ENCODE assay signal across 8 mouse cellular contexts in genomic region chr10:28730122-28730521, GRCm38 (mm10).
DNase-seq lines count a peak whose midpoint lies in the region; ATAC-seq and TF ChIP-seq lines count a peak whose summit lies in the region.

No protein-coding gene starts in this region.

- no peak overlapping the region for H3K4me2 ChIP-seq in heart, embryonic 11.5 days
- no peak overlapping the region for H3K4me2 ChIP-seq in forebrain, embryonic 13.5 days
- no peak overlapping the region for H3K4me2 ChIP-seq in midbrain, postnatal 0 days (ENCODE audit: low read depth, low read length, poor library complexity, severe bottlenecking)

- intact Hi-C loops in heart, postnatal 10 days (cut with DNase I) = loop anchor here (1.0 kb wide), 1 partner anchor 245 kb away; no protein-coding TSS in a partner anchor

- peak; percentile 14; the same call in 1 of the 2 replicates for TF ChIP-seq CTCF in spleen, adult 2 months (IDR thresholded peaks at IDR 0.05; ENCODE audit: extremely low read depth, insufficient read depth, insufficient read length, insufficient replicate concordance)
- TF ChIP-seq CTCF in midbrain, postnatal 0 days (IDR thresholded peaks at IDR 0.05) = peak; percentile 63

- no peaks in the 10 kb centered on the region for H3K36me3 ChIP-seq in heart, embryonic 11.5 days (ENCODE audit: control insufficient read depth, insufficient read depth, low read length)
- H3K36me3 ChIP-seq in spleen, adult 2 months (ENCODE audit: control insufficient read depth, insufficient read depth, low read length) = no peaks in the 10 kb centered on the region
- H3K36me3 ChIP-seq in forebrain, embryonic 13.5 days (ENCODE audit: poor library complexity, severe bottlenecking) = no peaks in the 10 kb centered on the region
- no peaks in the 10 kb centered on the region for H3K36me3 ChIP-seq in midbrain, postnatal 0 days (ENCODE audit: insufficient read depth, low read length)

- TF ChIP-seq POLR2A in spleen, adult 2 months (IDR thresholded peaks at IDR 0.05; ENCODE audit: low read depth, low read length) = no peak

- WGBS in heart, embryonic 11.5 days (ENCODE audit: insufficient replicate concordance) = 2% methylated on average over 2 of the region's 2 CpGs
- 3% methylated on average over 2 of the region's 2 CpGs for WGBS in spleen, adult 2 months
- WGBS in forebrain, embryonic 13.5 days = 5% methylated on average over 2 of the region's 2 CpGs
- 9% methylated on average over 2 of the region's 2 CpGs for WGBS in midbrain, postnatal 0 days

- no peak for ATAC-seq in heart, embryonic 11.5 days (replicated peaks; ENCODE audit: insufficient number of reproducible peaks, low FRiP score, low TSS enrichment)
- peak; percentile 75 for ATAC-seq in forebrain, embryonic 13.5 days
- no peak for ATAC-seq in midbrain, postnatal 0 days (ENCODE audit: low FRiP score)

- no peak overlapping the region for H3K4me3 ChIP-seq in heart, embryonic 11.5 days (ENCODE audit: low read depth, low read length)
- H3K4me3 ChIP-seq in spleen, adult 2 months (ENCODE audit: extremely low read depth, insufficient read depth, insufficient read length) = no peak overlapping the region
- H3K4me3 ChIP-seq in forebrain, embryonic 13.5 days = no peak overlapping the region
- H3K4me3 ChIP-seq in midbrain, postnatal 0 days (ENCODE audit: low read depth, low read length) = no peak overlapping the region

- no peaks in the 10 kb centered on the region for H3K9me3 ChIP-seq in heart, embryonic 11.5 days (replicated peaks; ENCODE audit: control insufficient read depth, low read length)
- H3K9me3 ChIP-seq in forebrain, embryonic 13.5 days (replicated peaks) = no peaks in the 10 kb centered on the region
- no peaks in the 10 kb centered on the region for H3K9me3 ChIP-seq in midbrain, postnatal 0 days (ENCODE audit: low read length)

- H3K9ac ChIP-seq in heart, embryonic 11.5 days (ENCODE audit: low read depth, low read length) = no peak overlapping the region
- no peak overlapping the region for H3K9ac ChIP-seq in forebrain, embryonic 13.5 days
- H3K9ac ChIP-seq in midbrain, postnatal 0 days (replicated peaks; ENCODE audit: low read length, poor library complexity, severe bottlenecking) = no peak overlapping the region

- H3K27ac ChIP-seq in heart, embryonic 11.5 days (ENCODE audit: low read depth, low read length) = no peak overlapping the region
- no peak overlapping the region for H3K27ac ChIP-seq in spleen, adult 2 months (ENCODE audit: insufficient read depth, low read length)
- H3K27ac ChIP-seq in forebrain, embryonic 13.5 days = no peak overlapping the region
- H3K27ac ChIP-seq in midbrain, postnatal 0 days (ENCODE audit: low read depth, low read length) = no peak overlapping the region

- no peaks in the 10 kb centered on the region for H3K27me3 ChIP-seq in heart, embryonic 11.5 days (ENCODE audit: control insufficient read depth, insufficient read depth, low read length)
- no peaks in the 10 kb centered on the region for H3K27me3 ChIP-seq in spleen, adult 2 months (ENCODE audit: control insufficient read depth, insufficient read depth, low read length)
- no peaks in the 10 kb centered on the region for H3K27me3 ChIP-seq in forebrain, embryonic 13.5 days
- no peaks in the 10 kb centered on the region for H3K27me3 ChIP-seq in midbrain, postnatal 0 days (ENCODE audit: insufficient read depth, low read length)

- DNase-seq in heart, postnatal 10 days = peak; percentile 23 to 40
- DNase-seq in spleen, adult 2 months (ENCODE audit: low read depth in 1 of 2, low spot score in 2 of 2) = no peak
- DNase-seq in spleen, postnatal 14 days (ENCODE audit: low spot score in 2 of 2) = no peak
- peak; percentile 39 for DNase-seq in midbrain, postnatal 0 days (ENCODE audit: low spot score)
- no peak for DNase-seq in right cerebral cortex, postnatal 4 days
- DNase-seq in urinary bladder, postnatal 4 days (ENCODE audit: low spot score in 2 of 2) = no peak

- no peaks in the 10 kb centered on the region for H3K4me1 ChIP-seq in heart, embryonic 11.5 days (ENCODE audit: control insufficient read depth, insufficient read depth, low read length)
- H3K4me1 ChIP-seq in spleen, adult 2 months (ENCODE audit: control insufficient read depth, insufficient read depth, insufficient read length) = no peaks in the 10 kb centered on the region
- no peaks in the 10 kb centered on the region for H3K4me1 ChIP-seq in forebrain, embryonic 13.5 days
- H3K4me1 ChIP-seq in midbrain, postnatal 0 days (ENCODE audit: insufficient read depth, low read length) = no peaks in the 10 kb centered on the region

Comparison
In these comparisons a context has a peak if more than half of its experiments do, and no peak if none do; other contexts are left out.
1. DNase-seq: peak in heart, postnatal 10 days (2 of 2) and midbrain, postnatal 0 days (single experiment); none in spleen, adult 2 months (0 of 2), spleen, postnatal 14 days (0 of 2), right cerebral cortex, postnatal 4 days (single experiment) and urinary bladder, postnatal 4 days (0 of 2).